Mouse (Mus musculus): ENCODE measurements around the gene Meis1. TPM values are rescaled to one million over a fixed set of nuclear protein-coding genes. Genes with fewer than 3 reads are reported as not detected.

The Meis1 gene
- polyA plus RNA-seq, 1 experiment: 2.1 TPM

GRCm38 (mm10) chr11:18919162-18919762, 99.5 kb downstream of the Meis1 start:
- no peak for TF ChIP-seq CTCF (IDR thresholded peaks at IDR 0.05; ENCODE audit: low read depth, low read length)
- no peak for TF ChIP-seq EP300 (IDR thresholded peaks at IDR 0.05; ENCODE audit: insufficient read depth, low read depth, low read length)
- no peak for TF ChIP-seq POLR2A (IDR thresholded peaks at IDR 0.05; ENCODE audit: insufficient read depth, low read length)
- Histone ChIP-seq H3K27ac (ENCODE audit: insufficient read depth, low read length) (no peak overlapping the region), H3K4me3 (ENCODE audit: low read depth, low read length) (no peak overlapping the region), H3K36me3 (ENCODE audit: control insufficient read depth, insufficient read depth, low read length, poor library complexity, severe bottlenecking) (no peaks in the 10 kb centered on the region), H3K9me3 (replicated peaks; ENCODE audit: control insufficient read depth, insufficient read depth, low read length, poor library complexity, severe bottlenecking) (no peaks in the 10 kb centered on the region), H3K9ac (ENCODE audit: low read depth, poor library complexity, severe bottlenecking) (no peak overlapping the region), H3K4me1 (ENCODE audit: control insufficient read depth, insufficient read depth, low read length) (no peaks in the 10 kb centered on the region), H3K27me3 (ENCODE audit: control insufficient read depth, insufficient read depth, low read length, poor library complexity, severe bottlenecking) (no peaks in the 10 kb centered on the region)

- TF ChIP-seq EP300 (IDR thresholded peaks at IDR 0.05; ENCODE audit: insufficient read depth, low read depth, low read length): no peak
- TF ChIP-seq CTCF (IDR thresholded peaks at IDR 0.05; ENCODE audit: low read depth, low read length): no peak
- TF ChIP-seq POLR2A (IDR thresholded peaks at IDR 0.05; ENCODE audit: insufficient read depth, low read length): no peak
- H3K4me3 ChIP-seq (ENCODE audit: low read depth, low read length): no peak overlapping the region
- no peak overlapping the region for H3K27ac ChIP-seq (ENCODE audit: insufficient read depth, low read length)
- H3K27me3 ChIP-seq (ENCODE audit: control insufficient read depth, insufficient read depth, low read length, poor library complexity, severe bottlenecking): no peaks in the 10 kb centered on the region
- H3K9me3 ChIP-seq (replicated peaks; ENCODE audit: control insufficient read depth, insufficient read depth, low read length, poor library complexity, severe bottlenecking): no peaks in the 10 kb centered on the region
- no peaks in the 10 kb centered on the region for H3K4me1 ChIP-seq (ENCODE audit: control insufficient read depth, insufficient read depth, low read length)
- H3K9ac ChIP-seq (ENCODE audit: low read depth, poor library complexity, severe bottlenecking): no peak overlapping the region
- H3K36me3 ChIP-seq (ENCODE audit: control insufficient read depth, insufficient read depth, low read length, poor library complexity, severe bottlenecking): no peaks in the 10 kb centered on the region
Observed at GRCm38 (mm10) chr11:18917887-18918286, 100.9 kb downstream of the Meis1 start.

- Histone ChIP-seq H3K27me3 (ENCODE audit: control insufficient read depth, insufficient read depth, low read length, poor library complexity, severe bottlenecking) (no peaks in the 10 kb centered on the region), H3K36me3 (ENCODE audit: control insufficient read depth, insufficient read depth, low read length, poor library complexity, severe bottlenecking) (no peaks in the 10 kb centered on the region), H3K9me3 (replicated peaks; ENCODE audit: control insufficient read depth, insufficient read depth, low read length, poor library complexity, severe bottlenecking) (no peaks in the 10 kb centered on the region), H3K4me1 (ENCODE audit: control insufficient read depth, insufficient read depth, low read length) (no peaks in the 10 kb centered on the region), H3K4me3 (ENCODE audit: low read depth, low read length) (no peak overlapping the region), H3K9ac (ENCODE audit: low read depth, poor library complexity, severe bottlenecking) (no peak overlapping the region), H3K27ac (ENCODE audit: insufficient read depth, low read length) (no peak overlapping the region)
- TF ChIP-seq EP300 (IDR thresholded peaks at IDR 0.05; ENCODE audit: insufficient read depth, low read depth, low read length) (no peak), POLR2A (IDR thresholded peaks at IDR 0.05; ENCODE audit: insufficient read depth, low read length) (no peak)
Observed at GRCm38 (mm10) chr11:18913251-18913650, 105.5 kb downstream of the Meis1 start.

DNA sequence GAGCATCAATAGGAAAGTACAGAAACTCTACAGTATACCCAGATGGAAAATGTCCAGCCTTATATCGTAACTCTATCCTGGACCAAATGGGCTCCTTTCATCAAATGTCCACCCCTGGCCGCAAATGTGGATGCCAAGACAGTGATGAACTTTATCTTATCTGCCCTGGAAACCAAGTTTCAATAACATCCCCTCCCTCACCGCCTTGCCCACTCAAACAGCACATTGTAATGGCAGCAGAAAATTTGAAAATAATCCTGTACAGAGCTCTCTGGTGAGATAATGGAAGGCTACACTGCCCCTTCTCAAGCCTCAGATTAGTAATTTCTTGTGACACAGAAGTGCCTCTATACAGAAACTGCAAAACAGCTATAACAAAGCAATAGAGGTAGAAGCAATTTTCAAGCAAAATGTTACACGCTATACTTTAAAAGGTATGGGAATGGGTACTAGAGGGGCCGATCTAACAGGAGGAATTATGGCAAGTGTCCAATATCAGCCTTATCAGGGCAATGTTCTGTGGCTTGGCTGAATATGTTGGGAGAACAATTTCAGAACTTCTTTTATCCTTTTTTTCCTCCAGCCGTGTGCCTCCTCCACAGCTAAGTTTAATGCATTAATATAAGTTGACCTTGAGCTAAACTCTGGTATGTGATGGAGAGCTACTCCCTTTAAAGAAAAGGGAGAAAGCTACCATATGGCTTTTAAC, 106.3 kb downstream of the Meis1 start:
- Histone ChIP-seq H3K27me3 (ENCODE audit: control insufficient read depth, insufficient read depth, low read length, poor library complexity, severe bottlenecking) (no peaks in the 10 kb centered on the region), H3K27ac (ENCODE audit: insufficient read depth, low read length) (no peak overlapping the region), H3K9ac (ENCODE audit: low read depth, poor library complexity, severe bottlenecking) (no peak overlapping the region), H3K9me3 (replicated peaks; ENCODE audit: control insufficient read depth, insufficient read depth, low read length, poor library complexity, severe bottlenecking) (no peaks in the 10 kb centered on the region), H3K4me1 (ENCODE audit: control insufficient read depth, insufficient read depth, low read length) (no peaks in the 10 kb centered on the region), H3K36me3 (ENCODE audit: control insufficient read depth, insufficient read depth, low read length, poor library complexity, severe bottlenecking) (no peaks in the 10 kb centered on the region), H3K4me3 (ENCODE audit: low read depth, low read length) (no peak overlapping the region)
- TF ChIP-seq EP300 (IDR thresholded peaks at IDR 0.05; ENCODE audit: insufficient read depth, low read depth, low read length) (no peak), POLR2A (IDR thresholded peaks at IDR 0.05; ENCODE audit: insufficient read depth, low read length) (no peak), CTCF (IDR thresholded peaks at IDR 0.05; ENCODE audit: low read depth, low read length) (no peak)

DNA sequence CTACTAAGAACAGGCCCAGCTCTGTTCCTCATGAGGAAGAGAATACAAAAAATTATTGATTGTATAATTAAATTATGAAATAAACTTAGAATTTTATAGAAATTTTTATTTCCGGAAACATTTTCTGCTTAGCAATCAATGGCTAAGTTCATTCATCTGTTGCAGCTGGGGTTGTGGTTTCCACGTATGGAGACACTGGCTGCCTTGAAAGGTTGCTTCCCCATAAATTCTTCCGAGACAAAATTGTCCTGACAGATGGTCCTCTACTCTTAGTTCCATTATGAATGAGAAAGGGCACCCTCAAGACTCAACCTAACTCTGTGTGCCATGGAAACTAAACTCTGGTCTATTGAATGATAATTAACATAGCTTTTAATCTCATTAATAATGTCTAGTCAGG, 111.9 kb downstream of the Meis1 start:
- H3K9me3 ChIP-seq (replicated peaks; ENCODE audit: control insufficient read depth, insufficient read depth, low read length, poor library complexity, severe bottlenecking): no peaks in the 10 kb centered on the region
- H3K4me3 ChIP-seq (ENCODE audit: low read depth, low read length): no peak overlapping the region
- H3K36me3 ChIP-seq (ENCODE audit: control insufficient read depth, insufficient read depth, low read length, poor library complexity, severe bottlenecking): no peaks in the 10 kb centered on the region
- no peaks in the 10 kb centered on the region for H3K27me3 ChIP-seq (ENCODE audit: control insufficient read depth, insufficient read depth, low read length, poor library complexity, severe bottlenecking)
- no peaks in the 10 kb centered on the region for H3K4me1 ChIP-seq (ENCODE audit: control insufficient read depth, insufficient read depth, low read length)
- H3K27ac ChIP-seq (ENCODE audit: insufficient read depth, low read length): no peak overlapping the region
- no peak for TF ChIP-seq EP300 (IDR thresholded peaks at IDR 0.05; ENCODE audit: insufficient read depth, low read depth, low read length)
- TF ChIP-seq POLR2A (IDR thresholded peaks at IDR 0.05; ENCODE audit: insufficient read depth, low read length): no peak
- TF ChIP-seq CTCF (IDR thresholded peaks at IDR 0.05; ENCODE audit: low read depth, low read length): no peak
- no peak overlapping the region for H3K9ac ChIP-seq (ENCODE audit: low read depth, poor library complexity, severe bottlenecking)

DNA sequence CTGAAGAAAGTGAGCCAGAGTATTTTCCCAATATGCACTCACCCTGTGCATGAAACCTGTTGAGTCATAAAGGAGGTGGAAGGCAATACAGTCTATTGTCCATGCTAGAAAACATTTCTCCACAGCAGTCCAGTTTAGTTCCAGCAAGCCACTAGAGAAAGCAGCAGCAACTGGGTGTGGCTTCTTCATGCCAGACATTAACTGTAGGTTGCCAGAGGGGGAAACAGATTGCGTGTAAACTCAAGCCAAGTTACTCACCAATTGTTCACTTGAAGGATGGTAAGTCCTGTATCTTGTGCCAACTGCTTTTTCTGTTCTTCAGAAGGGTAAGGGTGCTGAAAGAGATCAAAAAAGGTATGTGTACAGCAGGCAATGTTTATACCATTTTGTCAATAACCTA, 113.4 kb downstream of the Meis1 start:
- H3K27ac ChIP-seq (ENCODE audit: insufficient read depth, low read length): no peak overlapping the region
- TF ChIP-seq POLR2A (IDR thresholded peaks at IDR 0.05; ENCODE audit: insufficient read depth, low read length) (no peak), CTCF (IDR thresholded peaks at IDR 0.05; ENCODE audit: low read depth, low read length) (no peak), EP300 (IDR thresholded peaks at IDR 0.05; ENCODE audit: insufficient read depth, low read depth, low read length) (no peak)
- H3K4me3 ChIP-seq (ENCODE audit: low read depth, low read length): no peak overlapping the region
- H3K9me3 ChIP-seq (replicated peaks; ENCODE audit: control insufficient read depth, insufficient read depth, low read length, poor library complexity, severe bottlenecking): no peaks in the 10 kb centered on the region
- no peaks in the 10 kb centered on the region for H3K27me3 ChIP-seq (ENCODE audit: control insufficient read depth, insufficient read depth, low read length, poor library complexity, severe bottlenecking)
- no peak overlapping the region for H3K9ac ChIP-seq (ENCODE audit: low read depth, poor library complexity, severe bottlenecking)
- no peaks in the 10 kb centered on the region for H3K36me3 ChIP-seq (ENCODE audit: control insufficient read depth, insufficient read depth, low read length, poor library complexity, severe bottlenecking)
- no peaks in the 10 kb centered on the region for H3K4me1 ChIP-seq (ENCODE audit: control insufficient read depth, insufficient read depth, low read length)
